Mouse (Mus musculus) kidney, postnatal 0 days (tissue): ENCODE measurements at regions not wholly inside any gene's neighbourhood (a gene's known extent, or its start where the extent isn't known, plus 50 kb on each side); places are given as distances from the start of the nearest gene placed in this dataset.

Experiments
- ATAC-seq: fragments of 200-750 bp; cut with Nextera tagmentation; replicated peaks from 2 replicates; pipeline ENCODE4 v1.8.0; 2017; ENCODE audit warnings: low read depth, moderate number of reproducible peaks, moderate TSS enrichment, moderate library complexity; ENCODE audit not compliant: low FRiP score
- DNase-seq: peaks from one replicate; pipeline ENCODE4 v3.0.0-alpha.2; 2016; ENCODE audit warnings: low spot score
- H3K27ac ChIP-seq: fragments of 300-500 bp; sonication (generic); 2 replicates; pipeline ENCODE4 v1.5.1; 2014; ENCODE audit warnings: mild to moderate bottlenecking
- H3K27me3 ChIP-seq: fragments of 300-500 bp; sonication (generic); 2 replicates; pipeline ENCODE4 v1.6.1; 2014; ENCODE audit warnings: low read length, mixed read lengths; ENCODE audit not compliant: insufficient read depth
- H3K36me3 ChIP-seq: fragments of 300-500 bp; sonication (generic); 2 replicates; pipeline ENCODE4 v1.6.1; 2014; ENCODE audit warnings: low read length, mixed read lengths; ENCODE audit not compliant: insufficient read depth
- H3K4me1 ChIP-seq: fragments of 300-500 bp; sonication (generic); replicated peaks from 2 replicates; pipeline ENCODE4 v1.6.1; 2014; ENCODE audit warnings: antibody characterized with exemption, low read length, mixed read lengths; ENCODE audit not compliant: insufficient read depth
- H3K4me2 ChIP-seq: fragments of 300-500 bp; sonication (generic); 2 replicates; pipeline ENCODE4 v1.6.1; 2014; ENCODE audit warnings: mild to moderate bottlenecking, low read length, moderate library complexity, mixed read lengths
- H3K4me3 ChIP-seq: fragments of 300-500 bp; sonication (generic); replicated peaks from 2 replicates; pipeline ENCODE4 v1.5.1; 2014; ENCODE audit warnings: low read depth, low read length
- H3K9ac ChIP-seq: fragments of 300-500 bp; sonication (generic); 2 replicates; pipeline ENCODE4 v1.6.1; 2014; ENCODE audit warnings: low read depth, low read length
- H3K9me3 ChIP-seq: fragments of 300-500 bp; sonication (generic); replicated peaks from 2 replicates; pipeline ENCODE4 v1.6.1; 2016; ENCODE audit warnings: low read length, inconsistent platforms, mixed read lengths
- CTCF ChIP-seq: IDR thresholded peaks from 2 replicates; pipeline ENCODE4 v1.5.1; 2016; ENCODE audit warnings: antibody characterized with exemption, low read depth, mild to moderate bottlenecking, moderate library complexity
- WGBS: fragments of 180-500 bp; shearing (Covaris S2); extraction: QIAGEN DNeasy Blood & Tissue Kit; methylation state at CpG from one replicate; pipeline ENCODE4 v1.1.7; 2014; 5-methylcytosine and 5-hydroxymethylcytosine counted together

- Histone ChIP-seq H3K4me1 (0 out of 2 replicates have a peak, but pooled peaks cover 3% of the 10 kb centered on the region), H3K4me2 (no peak overlapping the region), H3K27me3 (no peaks in the 10 kb centered on the region), H3K9ac (no peak overlapping the region), H3K4me3 (no peak overlapping the region), H3K9me3 (no peaks in the 10 kb centered on the region), H3K27ac (no peak overlapping the region), H3K36me3 (no peaks in the 10 kb centered on the region)
- 88% methylated on average over 32 of the region's 32 CpGs for WGBS
- no peak for ATAC-seq
- no peak for TF ChIP-seq CTCF
- no peak for DNase-seq
These were observed 54.7 kb downstream of the Cryaa start for GRCm38 (mm10) chr17:31732176-31732880.

GRCm38 (mm10) chr17:31734521-31734920 is 56.9 kb downstream of the Cryaa start:
- Histone ChIP-seq H3K9ac (no peak overlapping the region), H3K4me2 (no peak overlapping the region), H3K9me3 (no peaks in the 10 kb centered on the region), H3K4me3 (no peak overlapping the region), H3K27ac (no peak overlapping the region), H3K4me1 (0 out of 2 replicates have a peak, but pooled peaks cover 5% of the 10 kb centered on the region), H3K27me3 (no peaks in the 10 kb centered on the region), H3K36me3 (no peaks in the 10 kb centered on the region)
- no peak for ATAC-seq
- TF ChIP-seq CTCF: no peak
- WGBS: 57% methylated on average over 7 of the region's 7 CpGs
- DNase-seq: no peak

- TF ChIP-seq CTCF: no peak
- ATAC-seq: no peak
- Histone ChIP-seq H3K9ac (no peak overlapping the region), H3K27ac (no peak overlapping the region), H3K9me3 (no peaks in the 10 kb centered on the region), H3K27me3 (no peaks in the 10 kb centered on the region), H3K36me3 (no peaks in the 10 kb centered on the region), H3K4me2 (no peak overlapping the region), H3K4me1 (0 out of 2 replicates have a peak, but pooled peaks cover 7% of the 10 kb centered on the region), H3K4me3 (no peak overlapping the region)
- WGBS: 66% methylated on average over 6 of the region's 6 CpGs
- DNase-seq: no peak
These were observed 59.1 kb downstream of the Cryaa start for GRCm38 (mm10) chr17:31736716-31737115.

- Histone ChIP-seq H3K9ac (no peak overlapping the region), H3K27me3 (no peaks in the 10 kb centered on the region), H3K9me3 (no peaks in the 10 kb centered on the region), H3K4me1 (0 out of 2 replicates have a peak, but pooled peaks cover 7% of the 10 kb centered on the region), H3K4me3 (no peak overlapping the region), H3K27ac (no peak overlapping the region), H3K36me3 (no peaks in the 10 kb centered on the region), H3K4me2 (no peak overlapping the region)
- no peak for TF ChIP-seq CTCF
- no peak for ATAC-seq
- no peak for DNase-seq
- 74% methylated on average over 3 of the region's 3 CpGs for WGBS
These were observed 60.6 kb downstream of the Cryaa start for GRCm38 (mm10) chr17:31738249-31738648.

- TF ChIP-seq CTCF: no peak
- DNase-seq (no peak), ATAC-seq (no peak)
- Histone ChIP-seq H3K36me3 (no peaks in the 10 kb centered on the region), H3K4me2 (no peak overlapping the region), H3K9ac (no peak overlapping the region), H3K4me1 (0 out of 2 replicates have a peak, but pooled peaks cover 7% of the 10 kb centered on the region), H3K4me3 (no peak overlapping the region), H3K9me3 (no peaks in the 10 kb centered on the region), H3K27ac (0 out of 2 replicates have a peak overlapping the region, but pooled peaks have one; percentile 4), H3K27me3 (no peaks in the 10 kb centered on the region)
- 45% methylated on average over 11 of the region's 11 CpGs for WGBS
These were observed 62.0 kb downstream of the Cryaa start for GRCm38 (mm10) chr17:31739586-31739985.

GRCm38 (mm10) chr17:31740059-31740458 is 62.5 kb downstream of the Cryaa start:
- DNase-seq (no peak), ATAC-seq (no peak)
- H3K9me3 ChIP-seq: no peaks in the 10 kb centered on the region
- H3K4me2 ChIP-seq: no peak overlapping the region
- no peaks in the 10 kb centered on the region for H3K27me3 ChIP-seq
- H3K9ac ChIP-seq: no peak overlapping the region
- no peak overlapping the region for H3K4me3 ChIP-seq
- H3K4me1 ChIP-seq: 0 out of 2 replicates have a peak, but pooled peaks cover 7% of the 10 kb centered on the region
- no peak for TF ChIP-seq CTCF
- no peaks in the 10 kb centered on the region for H3K36me3 ChIP-seq
- 54% methylated on average over 11 of the region's 11 CpGs for WGBS
- H3K27ac ChIP-seq: 0 out of 2 replicates have a peak overlapping the region, but pooled peaks have one; percentile 4

GRCm38 (mm10) chr17:31743656-31744055 is 66.0 kb downstream of the Cryaa start:
- DNase-seq: no peak
- H3K27ac ChIP-seq: no peak overlapping the region
- TF ChIP-seq CTCF: no peak
- 95% methylated on average over 4 of the region's 4 CpGs for WGBS
- H3K4me3 ChIP-seq: no peak overlapping the region
- no peaks in the 10 kb centered on the region for H3K27me3 ChIP-seq
- no peak overlapping the region for H3K4me2 ChIP-seq
- no peaks in the 10 kb centered on the region for H3K36me3 ChIP-seq
- no peaks in the 10 kb centered on the region for H3K9me3 ChIP-seq
- peaks cover 31% of the 10 kb centered on the region for H3K4me1 ChIP-seq
- ATAC-seq: no peak
- H3K9ac ChIP-seq: no peak overlapping the region
